Mouse (Mus musculus): Measurements from ENCODE around the gene Spaca9. TPM values are rescaled to one million over a fixed set of nuclear protein-coding genes. Genes with fewer than 3 reads are reported as not detected.

Gene Spaca9
- polyA plus RNA-seq (2015; fragmentation: Nextera tagmentation; extraction: Ambion mirVana): 1.1 and 1.6 TPM in 2 replicates

DNA sequence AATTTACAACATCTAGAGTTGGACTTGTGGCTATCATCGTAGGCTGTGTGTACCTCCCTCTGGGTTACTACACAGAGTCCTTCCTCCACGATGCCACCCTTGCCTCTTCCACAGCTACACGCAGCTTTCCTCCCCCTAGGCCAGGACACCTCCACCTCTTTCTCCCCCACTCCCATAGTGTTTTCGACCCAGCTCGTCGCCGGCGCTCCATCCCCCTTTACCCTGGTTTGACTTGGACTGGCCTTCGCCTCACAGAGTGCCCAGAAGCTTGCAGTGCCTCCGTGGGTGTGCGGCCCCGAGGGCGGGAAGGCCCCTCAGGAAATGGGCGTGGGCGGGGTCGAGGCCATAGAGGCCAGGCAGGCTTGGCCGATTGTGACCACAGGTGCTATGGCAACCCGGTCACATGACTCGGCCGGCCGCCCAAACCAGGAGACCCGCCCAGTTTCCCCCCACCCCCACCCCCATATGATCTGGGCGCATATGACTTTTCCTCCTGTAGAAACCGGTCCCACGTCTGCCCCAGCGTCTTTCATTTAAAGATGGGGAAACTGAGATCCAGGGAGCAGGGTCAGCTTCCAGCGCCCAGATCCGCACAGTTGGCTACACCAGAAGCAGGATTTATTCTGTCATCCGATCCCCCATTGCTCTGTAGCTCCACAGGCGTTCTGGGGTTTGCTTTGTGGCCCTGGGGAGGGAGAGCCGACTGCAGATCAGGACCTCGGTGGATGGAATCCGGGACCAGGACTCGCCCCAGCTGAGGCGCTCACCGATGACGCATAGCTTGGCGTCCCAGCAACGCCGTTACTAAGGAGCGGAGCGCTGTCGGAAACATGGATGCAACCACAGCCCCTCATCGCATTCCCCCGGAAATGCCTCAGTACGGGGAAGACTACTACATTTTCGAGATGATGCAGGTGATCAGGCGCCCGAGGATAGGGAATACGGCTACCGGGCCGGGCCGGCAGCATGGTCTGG is at the start of gene Spaca9, which contains the start of gene Ak8:
TSS of gene Spaca9 (minus strand) at position 367 of the 975 bp plus-strand sequence.
TSS of gene Ak8 (plus strand) at position 804 of the 975 bp plus-strand sequence.
- Histone ChIP-seq H3K4me1 (replicated peaks) (peaks cover 32% of the 10 kb centered on the region), H3K36me3 (no peaks in the 10 kb centered on the region), H3K4me3 (replicated peaks) (peak within 1 kb of the TSS; percentile 67), H3K4me2 (replicated peaks) (peak within 1 kb of the TSS; percentile 92), H3K27me3 (peaks cover 12% of the 10 kb centered on the region; the same call in 1 of the 2 replicates), H3K27ac (peak within 1 kb of the TSS; percentile 44; the same call in 1 of the 2 replicates), H3K9me3 (no peaks in the 10 kb centered on the region), H3K9ac (replicated peaks) (peak within 1 kb of the TSS; percentile 77)
- peak; percentile 89 for ATAC-seq
- whole genome bisulfite sequencing: 2% methylated on average over 53 of the region's 53 CpGs

DNA sequence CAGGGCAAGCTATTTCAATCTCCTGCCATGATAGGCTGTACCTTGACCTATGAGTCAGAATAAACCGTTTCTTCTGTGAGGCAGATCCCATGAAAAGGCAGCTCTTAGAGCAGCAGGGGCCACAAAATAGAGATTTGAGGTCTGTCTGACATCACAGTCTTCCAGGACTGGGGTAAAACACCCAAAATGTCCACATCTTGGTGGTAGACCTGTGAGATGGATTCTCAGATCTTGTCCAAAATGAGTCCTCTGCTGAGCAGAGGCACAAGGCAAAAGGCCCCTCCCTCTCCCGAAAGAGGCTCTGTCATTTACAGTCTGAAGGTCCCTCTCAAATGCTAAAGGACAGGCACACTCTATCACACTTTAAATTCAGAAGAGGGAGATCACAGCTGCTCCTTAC is 48.2 kb upstream of the Spaca9 start:
- Histone ChIP-seq H3K9ac (replicated peaks) (no peak overlapping the region), H3K4me3 (replicated peaks) (no peak overlapping the region), H3K4me2 (replicated peaks) (no peak overlapping the region), H3K27ac (no peak overlapping the region), H3K9me3 (no peaks in the 10 kb centered on the region), H3K36me3 (no peaks in the 10 kb centered on the region), H3K4me1 (replicated peaks) (peaks cover 38% of the 10 kb centered on the region), H3K27me3 (peaks cover 23% of the 10 kb centered on the region)
- no peak for ATAC-seq
- 87% methylated on average over 2 of the region's 2 CpGs for WGBS

DNA sequence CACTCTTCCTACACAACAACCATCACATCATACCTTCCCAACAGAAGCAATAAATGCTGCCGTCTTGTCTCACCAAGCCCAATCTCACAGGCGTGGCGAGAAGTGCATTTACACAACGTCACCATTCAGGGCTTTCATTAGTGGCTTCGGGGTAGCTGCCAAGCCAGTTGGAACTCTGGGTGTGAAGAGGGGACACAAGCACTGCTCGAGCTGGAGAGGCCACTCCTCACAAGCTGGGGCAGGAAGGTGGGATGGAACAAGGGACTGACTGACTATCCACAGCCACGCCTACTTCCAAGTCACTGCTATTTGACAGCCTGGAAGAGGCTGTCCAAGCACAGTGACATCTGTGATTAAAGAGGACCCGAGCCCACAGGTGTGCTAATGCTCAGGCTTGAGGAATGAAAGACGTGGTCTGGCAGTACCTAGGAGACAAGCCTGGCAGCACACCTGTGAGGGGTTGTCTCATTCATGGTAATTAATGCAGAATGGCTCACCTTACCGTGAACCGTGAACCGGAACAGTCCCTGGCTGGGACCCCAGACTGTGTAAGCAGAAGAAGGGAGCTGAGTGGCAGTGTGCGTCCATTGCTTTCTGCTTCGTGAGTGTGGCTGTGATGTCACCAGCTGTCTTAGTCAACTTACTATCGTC is 47.3 kb upstream of the Spaca9 start:
- 81% methylated on average over 15 of the region's 15 CpGs for WGBS
- ATAC-seq: no peak
- Histone ChIP-seq H3K27me3 (peaks cover 16% of the 10 kb centered on the region), H3K9me3 (no peaks in the 10 kb centered on the region), H3K9ac (replicated peaks) (no peak overlapping the region), H3K36me3 (no peaks in the 10 kb centered on the region), H3K27ac (no peak overlapping the region), H3K4me1 (replicated peaks) (peaks cover 32% of the 10 kb centered on the region), H3K4me3 (replicated peaks) (no peak overlapping the region), H3K4me2 (replicated peaks) (no peak overlapping the region)

DNA sequence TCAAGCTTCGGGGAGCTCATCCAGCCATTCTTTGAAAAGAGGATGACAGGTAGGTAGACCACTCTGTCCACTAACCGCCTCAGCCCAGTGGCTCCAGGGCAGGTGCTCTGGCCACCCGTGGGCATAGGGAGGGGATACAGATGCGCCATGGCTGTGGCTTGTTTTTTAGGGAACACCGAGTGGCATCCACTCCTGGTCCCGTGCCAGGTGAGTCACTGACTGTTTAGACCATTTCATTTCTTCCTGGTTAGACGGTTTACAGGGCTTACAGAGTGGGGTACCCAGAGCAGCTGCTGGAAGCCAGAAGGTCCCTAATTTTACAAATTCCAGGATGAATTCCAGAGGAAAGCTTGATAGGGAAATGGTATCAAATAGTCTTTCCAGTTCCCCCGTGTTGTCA is 43.2 kb upstream of the Spaca9 start:
- no peak for ATAC-seq
- Histone ChIP-seq H3K4me1 (replicated peaks) (0 out of 2 replicates have a peak, but pooled peaks cover 12% of the 10 kb centered on the region), H3K4me2 (replicated peaks) (no peak overlapping the region), H3K9me3 (no peaks in the 10 kb centered on the region), H3K36me3 (no peaks in the 10 kb centered on the region), H3K9ac (replicated peaks) (no peak overlapping the region), H3K27ac (peak overlapping the region; percentile 49), H3K4me3 (replicated peaks) (no peak overlapping the region), H3K27me3 (no peaks in the 10 kb centered on the region)
- WGBS: 80% methylated on average over 8 of the region's 8 CpGs

DNA sequence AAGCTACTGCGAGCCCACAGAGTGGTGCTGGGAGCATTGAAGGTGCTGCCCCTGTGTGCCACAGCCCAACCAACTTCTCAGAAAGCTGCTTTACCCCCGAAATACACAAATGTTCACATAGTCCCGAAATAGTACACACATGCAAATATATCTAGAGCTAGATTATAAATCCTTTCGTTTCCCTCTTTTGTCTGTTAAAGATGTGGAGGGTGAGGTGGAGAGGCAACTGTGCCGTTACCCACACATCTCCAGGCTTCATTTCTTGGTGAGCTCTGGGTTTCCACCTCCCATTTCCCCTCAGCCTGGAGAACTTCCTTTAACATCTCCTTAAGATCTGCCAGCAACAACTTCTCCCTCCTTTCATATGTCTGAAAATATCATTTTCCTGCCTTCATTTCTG is 40.6 kb upstream of the Spaca9 start:
- no peak overlapping the region for H3K4me2 ChIP-seq (replicated peaks)
- no peaks in the 10 kb centered on the region for H3K36me3 ChIP-seq
- 81% methylated on average over 5 of the region's 5 CpGs for WGBS
- H3K9ac ChIP-seq (replicated peaks): no peak overlapping the region
- no peaks in the 10 kb centered on the region for H3K27me3 ChIP-seq
- no peak for ATAC-seq
- no peak overlapping the region for H3K27ac ChIP-seq
- 0 out of 2 replicates have a peak, but pooled peaks cover 12% of the 10 kb centered on the region for H3K4me1 ChIP-seq (replicated peaks)
- H3K9me3 ChIP-seq: no peaks in the 10 kb centered on the region
- no peak overlapping the region for H3K4me3 ChIP-seq (replicated peaks)

DNA sequence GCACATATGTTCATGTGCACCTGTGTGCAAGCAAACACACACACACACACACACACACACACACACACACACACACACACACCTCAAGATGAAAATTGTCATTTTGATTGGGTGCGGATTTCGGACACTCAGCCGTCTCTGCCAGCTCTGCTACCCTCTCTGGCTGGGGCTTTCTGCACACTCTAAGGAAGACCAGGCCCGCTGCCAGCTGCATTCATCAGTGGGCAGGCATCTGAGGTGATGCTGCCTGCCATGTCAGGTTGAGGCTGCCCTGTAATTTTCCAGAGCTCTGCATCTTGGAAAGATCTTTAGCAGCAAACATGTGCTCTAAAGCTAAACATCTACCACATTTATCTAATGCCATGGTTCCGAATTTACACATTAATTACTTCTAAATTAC is 37.6 kb upstream of the Spaca9 start:
- no peak overlapping the region for H3K9ac ChIP-seq (replicated peaks)
- no peaks in the 10 kb centered on the region for H3K36me3 ChIP-seq
- H3K9me3 ChIP-seq: no peaks in the 10 kb centered on the region
- 0 out of 2 replicates have a peak, but pooled peaks cover 8% of the 10 kb centered on the region for H3K4me1 ChIP-seq (replicated peaks)
- no peaks in the 10 kb centered on the region for H3K27me3 ChIP-seq
- no peak overlapping the region for H3K4me2 ChIP-seq (replicated peaks)
- no peak for ATAC-seq
- H3K27ac ChIP-seq: no peak overlapping the region
- WGBS: 88% methylated on average over 5 of the region's 5 CpGs
- no peak overlapping the region for H3K4me3 ChIP-seq (replicated peaks)

DNA sequence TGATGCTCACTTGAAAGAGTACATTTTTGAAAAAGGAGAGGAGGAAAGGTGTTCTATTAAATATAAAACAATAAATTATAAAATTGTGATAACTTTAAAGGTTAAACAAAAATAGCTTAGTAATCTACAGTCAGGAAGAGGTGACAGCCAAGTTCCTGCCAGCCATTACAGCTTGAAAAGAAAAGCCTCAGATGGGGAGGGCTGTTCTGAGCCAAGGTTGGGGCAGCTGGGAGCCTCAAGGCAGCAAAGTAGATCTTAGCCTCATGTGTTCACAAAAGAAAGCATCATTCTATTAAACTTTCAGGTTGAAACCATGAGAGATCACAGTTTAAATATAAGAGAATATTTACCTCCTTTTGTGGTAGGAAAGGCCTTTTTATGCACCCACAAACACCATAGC is 31.1 kb upstream of the Spaca9 start:
- no peak for ATAC-seq
- H3K27ac ChIP-seq: no peak overlapping the region
- no peaks in the 10 kb centered on the region for H3K36me3 ChIP-seq
- H3K4me3 ChIP-seq (replicated peaks): no peak overlapping the region
- H3K9ac ChIP-seq (replicated peaks): no peak overlapping the region
- H3K27me3 ChIP-seq: no peaks in the 10 kb centered on the region
- H3K4me2 ChIP-seq (replicated peaks): no peak overlapping the region
- H3K9me3 ChIP-seq: no peaks in the 10 kb centered on the region
- peaks cover 21% of the 10 kb centered on the region for H3K4me1 ChIP-seq (replicated peaks)

DNA sequence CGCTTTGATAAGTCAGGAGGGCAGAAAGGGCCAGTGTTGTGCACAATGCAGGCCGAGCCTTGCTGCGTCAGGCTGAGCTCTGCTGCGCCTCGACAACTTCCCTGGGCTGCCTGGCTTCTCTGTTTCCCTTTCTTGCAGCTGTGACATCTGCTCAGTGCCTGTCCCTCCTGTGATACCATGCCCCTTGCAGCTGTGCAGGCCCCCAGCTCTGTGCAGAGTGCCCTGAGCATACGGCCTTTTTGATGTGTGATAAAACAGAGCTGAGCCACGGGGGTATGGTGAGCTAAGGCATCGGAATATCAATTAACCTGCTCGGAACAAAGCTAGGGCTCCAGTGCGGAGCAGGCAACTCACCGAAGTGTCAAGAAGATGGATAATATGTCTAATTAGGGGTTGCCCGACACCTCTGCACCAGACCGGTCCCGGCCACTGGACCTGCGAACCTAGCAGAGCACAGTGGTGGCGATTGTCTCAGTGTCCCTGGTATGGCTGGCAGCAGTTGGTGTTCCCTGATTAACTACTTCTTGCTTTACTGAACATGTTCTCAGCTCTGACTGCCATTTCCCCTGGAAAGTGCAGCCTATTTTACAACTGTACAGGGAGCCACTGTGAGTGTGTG is 28.4 kb upstream of the Spaca9 start:
- ATAC-seq: peak; percentile 86
- no peaks in the 10 kb centered on the region for H3K36me3 ChIP-seq
- no peaks in the 10 kb centered on the region for H3K9me3 ChIP-seq
- H3K27me3 ChIP-seq: no peaks in the 10 kb centered on the region
- peak overlapping the region; percentile 4; the same call in 1 of the 2 replicates for H3K4me2 ChIP-seq (replicated peaks)
- peaks cover 25% of the 10 kb centered on the region for H3K4me1 ChIP-seq (replicated peaks)
- peak overlapping the region; percentile 47 for H3K9ac ChIP-seq (replicated peaks)
- H3K27ac ChIP-seq: peak overlapping the region; percentile 67
- no peak overlapping the region for H3K4me3 ChIP-seq (replicated peaks)
- 17% methylated on average over 16 of the region's 16 CpGs for WGBS

DNA sequence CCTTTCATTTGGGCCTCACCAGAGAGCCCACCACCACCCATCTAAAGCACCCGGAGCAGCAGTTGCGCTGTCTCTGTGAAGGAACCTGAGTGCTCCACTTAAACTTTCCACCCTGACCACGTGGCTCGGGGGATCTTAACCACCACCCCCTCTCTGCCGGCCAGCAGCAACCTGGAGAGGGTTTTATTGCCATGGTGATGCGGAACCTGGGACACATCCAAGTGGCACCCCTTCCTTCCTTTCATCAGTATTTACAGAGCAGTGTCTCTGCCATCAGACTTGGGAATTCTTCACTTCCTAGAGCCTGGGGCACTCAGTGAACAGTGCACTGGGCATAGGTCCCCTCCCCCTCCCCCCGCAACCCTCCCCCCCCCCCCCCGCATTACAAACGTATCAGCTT is 24.4 kb upstream of the Spaca9 start:
- H3K4me1 ChIP-seq (replicated peaks): peaks cover 25% of the 10 kb centered on the region
- H3K27me3 ChIP-seq: no peaks in the 10 kb centered on the region
- H3K4me2 ChIP-seq (replicated peaks): no peak overlapping the region
- WGBS: 62% methylated on average over 9 of the region's 9 CpGs
- H3K4me3 ChIP-seq (replicated peaks): no peak overlapping the region
- ATAC-seq: peak; percentile 38
- no peak overlapping the region for H3K9ac ChIP-seq (replicated peaks)
- no peaks in the 10 kb centered on the region for H3K36me3 ChIP-seq
- H3K27ac ChIP-seq: no peak overlapping the region
- no peaks in the 10 kb centered on the region for H3K9me3 ChIP-seq

DNA sequence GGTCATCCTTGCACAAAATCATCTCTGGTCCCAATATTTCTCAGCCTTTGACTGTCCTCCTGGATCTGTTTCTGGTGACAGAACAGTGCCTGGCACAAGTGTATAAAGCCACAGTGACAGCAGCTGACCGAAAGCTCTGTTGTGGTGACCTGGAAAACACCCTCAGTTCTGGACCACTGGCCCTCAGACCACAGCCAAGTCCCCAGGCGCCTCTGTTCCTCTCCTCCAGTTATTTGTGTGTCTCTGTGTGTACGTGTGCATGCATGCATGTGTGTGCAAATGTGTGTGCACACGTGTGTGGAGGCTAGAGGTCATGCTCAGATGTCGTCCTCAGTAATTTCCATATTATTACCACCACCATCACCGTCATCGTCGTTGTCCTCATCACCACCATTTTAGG is 22.9 kb upstream of the Spaca9 start:
- Histone ChIP-seq H3K9me3 (no peaks in the 10 kb centered on the region), H3K4me3 (replicated peaks) (no peak overlapping the region), H3K4me1 (replicated peaks) (peaks cover 11% of the 10 kb centered on the region), H3K4me2 (replicated peaks) (no peak overlapping the region), H3K27me3 (no peaks in the 10 kb centered on the region), H3K36me3 (no peaks in the 10 kb centered on the region), H3K9ac (replicated peaks) (no peak overlapping the region), H3K27ac (no peak overlapping the region)
- 93% methylated on average over 8 of the region's 8 CpGs for WGBS
- no peak for ATAC-seq

DNA sequence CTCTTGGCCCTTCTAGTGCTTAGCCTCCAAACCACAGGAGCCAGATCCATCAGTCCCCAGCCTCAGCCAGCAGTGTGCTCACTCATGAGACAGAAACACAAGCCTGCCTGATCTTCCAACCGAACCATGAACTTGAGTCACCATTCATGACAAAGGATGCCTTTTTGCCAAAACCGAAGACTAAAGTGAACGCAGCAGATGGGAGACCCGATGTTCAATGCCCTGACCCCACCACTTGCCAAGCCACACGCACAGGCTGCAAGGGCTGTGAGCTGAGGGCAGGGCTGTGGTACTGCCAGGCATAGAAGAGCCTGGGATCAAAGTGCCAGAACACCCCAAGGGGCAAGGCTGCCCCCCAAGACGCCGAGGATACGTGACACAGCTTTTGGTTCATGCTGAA is 13.5 kb upstream of the Spaca9 start:
- no peak for ATAC-seq
- no peak overlapping the region for H3K4me3 ChIP-seq (replicated peaks)
- peaks cover 9% of the 10 kb centered on the region for H3K4me1 ChIP-seq (replicated peaks)
- H3K9me3 ChIP-seq: no peaks in the 10 kb centered on the region
- H3K27ac ChIP-seq: no peak overlapping the region
- no peaks in the 10 kb centered on the region for H3K27me3 ChIP-seq
- H3K9ac ChIP-seq (replicated peaks): no peak overlapping the region
- H3K36me3 ChIP-seq: no peaks in the 10 kb centered on the region
- H3K4me2 ChIP-seq (replicated peaks): no peak overlapping the region
- WGBS: 87% methylated on average over 8 of the region's 8 CpGs

DNA sequence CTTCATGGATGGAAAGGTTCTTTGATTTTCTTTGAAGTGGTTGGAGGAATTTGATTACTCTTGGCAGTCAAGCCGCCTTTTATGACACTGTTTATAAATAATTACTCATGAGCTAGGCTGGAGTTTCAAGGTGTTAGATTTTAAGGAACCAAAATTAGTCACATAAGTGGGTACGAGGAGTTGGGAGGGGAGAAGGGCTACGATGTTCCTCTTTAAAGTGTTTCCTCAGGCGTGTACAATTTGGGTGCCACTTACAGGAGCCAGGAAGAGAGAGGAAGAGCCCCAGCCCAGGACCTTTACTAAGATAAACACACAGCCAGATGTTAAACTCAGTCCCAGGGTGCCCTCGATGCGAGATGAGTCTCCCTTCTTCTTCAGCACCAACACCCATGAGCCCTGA is 7.3 kb upstream of the Spaca9 start:
- H3K4me2 ChIP-seq (replicated peaks): no peak overlapping the region
- WGBS: 78% methylated on average over 6 of the region's 6 CpGs
- H3K9ac ChIP-seq (replicated peaks): no peak overlapping the region
- no peak overlapping the region for H3K27ac ChIP-seq
- H3K4me1 ChIP-seq (replicated peaks): peaks cover 21% of the 10 kb centered on the region
- no peak overlapping the region for H3K4me3 ChIP-seq (replicated peaks)
- H3K27me3 ChIP-seq: peaks cover 3% of the 10 kb centered on the region; the same call in 1 of the 2 replicates
- H3K9me3 ChIP-seq: no peaks in the 10 kb centered on the region
- no peaks in the 10 kb centered on the region for H3K36me3 ChIP-seq
- ATAC-seq: no peak

Measured in midbrain, embryonic 13.5 days (tissue).